Mouse (Mus musculus): ENCODE results near the gene Dand5.

Dand5 gene

DNA sequence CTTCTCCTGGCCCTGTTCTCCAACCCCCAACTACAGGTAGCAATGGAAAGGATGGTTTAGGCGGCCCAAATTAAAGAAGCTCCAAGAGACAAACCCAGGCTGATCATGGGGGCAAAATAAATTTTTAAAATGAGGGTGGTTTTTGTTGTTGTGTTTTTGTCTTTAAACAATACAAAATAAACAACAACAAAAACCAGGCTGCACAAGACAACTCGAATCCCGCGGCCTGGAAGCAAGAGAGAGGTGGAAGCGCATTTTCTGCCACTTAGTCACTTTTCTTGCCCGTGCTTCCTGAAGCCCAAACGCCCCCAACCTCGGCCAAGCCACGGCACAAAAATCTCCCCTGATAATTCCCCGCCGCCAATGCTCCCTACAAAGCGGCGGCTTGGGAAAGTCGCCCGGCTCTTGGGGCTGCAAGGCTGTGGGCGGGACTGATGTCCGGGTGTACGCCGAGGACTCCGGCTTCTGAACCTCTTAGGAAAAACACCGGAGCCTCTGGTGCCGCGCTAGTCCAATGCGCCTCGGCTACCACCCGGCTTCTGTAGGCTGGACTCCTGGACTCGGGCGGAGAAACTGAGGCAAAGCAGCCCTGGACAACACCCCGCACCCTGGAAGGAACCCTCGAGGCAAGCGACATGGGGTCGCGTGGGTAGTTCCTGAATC is 38.6 kb downstream of the Dand5 start:
- no peak for DNase-seq (ENCODE audit: low spot score in 2 of 2)

DNA sequence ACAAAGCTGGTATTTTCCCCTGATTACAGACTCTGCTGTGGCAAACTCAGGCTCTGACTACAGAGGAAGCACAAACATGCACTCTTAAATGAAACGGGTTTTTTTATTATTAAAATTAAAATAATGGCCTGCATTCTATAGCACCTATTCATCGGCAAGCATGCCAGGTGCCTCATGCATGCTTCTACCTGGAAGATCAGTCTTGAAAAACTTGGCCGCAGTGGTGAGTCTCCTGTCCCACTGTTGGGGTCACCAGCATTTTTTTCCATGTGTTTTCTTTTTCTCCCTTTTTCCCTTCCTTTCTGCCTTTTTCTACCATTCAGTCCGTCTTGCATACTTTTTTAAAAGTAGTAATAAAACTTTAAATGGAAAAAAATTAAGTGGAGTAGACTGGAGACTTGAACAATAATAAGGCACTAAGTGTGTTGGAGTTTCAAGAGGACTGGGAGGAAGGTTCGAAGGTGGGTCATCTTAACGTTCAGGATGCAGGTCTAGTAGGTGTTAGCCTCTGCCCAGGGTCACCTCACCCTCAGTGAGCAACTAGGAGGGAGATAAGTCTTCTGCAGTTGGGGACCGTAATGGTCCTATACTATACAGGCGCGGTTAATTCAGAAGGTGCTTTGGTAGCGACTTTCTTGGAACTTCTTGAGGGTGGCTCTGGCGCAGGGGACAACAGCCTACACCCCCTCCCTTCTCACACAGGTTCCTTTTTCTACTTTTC is 39.3 kb downstream of the Dand5 start:
- DNase-seq (ENCODE audit: low spot score in 2 of 2): no peak

GRCm38 (mm10) chr8:84782680-84783079 is 39.9 kb downstream of the Dand5 start:
- DNase-seq (ENCODE audit: low spot score in 2 of 2): no peak

GRCm38 (mm10) chr8:84781686-84782505 is 40.7 kb downstream of the Dand5 start:
- DNase-seq (ENCODE audit: low spot score in 2 of 2): no peak

- no peak for DNase-seq (ENCODE audit: low spot score in 2 of 2)
Observed at GRCm38 (mm10) chr8:84780949-84781680, 41.5 kb downstream of the Dand5 start.

- no peak for DNase-seq (ENCODE audit: low spot score in 2 of 2)
Observed at GRCm38 (mm10) chr8:84780225-84780555, 42.4 kb downstream of the Dand5 start.

DNA sequence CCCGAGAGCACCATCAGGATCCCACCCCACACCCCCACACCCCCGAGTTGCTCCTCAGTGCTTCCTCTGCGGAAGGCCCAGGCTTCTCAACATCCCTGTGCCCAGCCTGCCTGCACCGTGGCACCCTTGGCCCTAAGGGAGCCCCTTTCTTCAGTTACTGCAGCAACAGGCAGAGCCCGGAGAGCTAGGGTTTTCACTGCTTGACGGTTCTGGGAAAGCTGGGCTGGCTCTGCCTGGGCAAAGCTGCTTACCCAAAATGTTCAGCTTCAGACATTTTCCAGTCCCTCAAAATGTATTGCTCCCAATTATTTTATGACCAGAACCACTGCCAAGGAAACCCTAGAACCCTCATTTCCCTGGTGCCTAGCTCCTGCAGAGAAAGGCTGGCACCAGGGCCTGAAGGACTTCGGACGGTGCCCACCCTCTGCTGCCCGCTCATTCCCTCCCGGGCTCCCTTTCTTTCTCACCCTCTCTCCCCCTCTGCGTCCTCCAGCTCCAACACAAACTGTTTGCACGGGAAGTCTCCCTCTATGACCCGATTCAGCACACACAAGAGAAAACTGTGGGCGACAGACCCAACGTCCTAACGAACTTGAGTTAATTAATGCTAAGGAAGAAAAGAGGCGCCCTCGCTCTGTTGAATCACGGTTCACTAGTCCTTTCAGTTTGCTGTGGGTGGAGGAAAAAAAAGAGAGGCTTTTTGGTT is 43.0 kb downstream of the Dand5 start:
- DNase-seq (ENCODE audit: low spot score in 2 of 2): no peak

DNA sequence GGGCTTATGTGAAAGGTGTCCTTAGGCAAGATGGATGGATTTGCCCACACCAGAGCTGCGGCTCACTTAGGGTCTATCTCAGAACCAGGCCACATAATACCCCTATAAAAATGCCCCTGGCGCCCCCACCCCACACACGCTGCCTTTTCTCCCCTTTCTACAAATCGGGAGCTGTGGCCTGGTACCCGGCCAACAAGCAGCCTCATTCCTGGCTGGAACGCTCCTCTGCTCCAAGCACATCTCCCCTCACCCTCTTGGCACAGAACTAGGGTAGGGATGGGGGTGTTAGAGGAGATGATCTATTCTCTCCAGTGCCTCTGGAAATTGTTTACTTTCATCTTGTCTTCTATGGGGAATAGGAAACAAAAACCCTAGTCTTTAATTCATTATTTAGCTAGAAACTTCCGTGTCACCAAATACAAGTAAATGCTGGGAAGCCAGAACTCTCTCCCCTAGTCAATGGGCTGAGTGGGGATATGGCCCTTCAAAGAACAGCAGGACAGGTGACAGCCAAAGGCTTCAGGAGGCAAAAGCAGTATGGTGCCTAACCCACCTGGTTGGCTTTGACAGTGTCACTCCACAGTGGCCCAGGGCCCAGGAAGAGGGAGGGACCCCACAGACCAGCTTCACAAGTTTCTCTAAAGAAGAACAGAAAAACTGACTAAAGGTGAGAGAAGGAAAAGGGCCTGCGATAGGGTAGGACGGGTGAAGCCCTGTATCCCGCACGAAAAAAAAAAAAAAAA is 43.8 kb downstream of the Dand5 start:
- DNase-seq (ENCODE audit: low spot score in 2 of 2): no peak

- DNase-seq (ENCODE audit: low spot score in 2 of 2): no peak
Observed at GRCm38 (mm10) chr8:84777899-84778637, 44.6 kb downstream of the Dand5 start.

DNA sequence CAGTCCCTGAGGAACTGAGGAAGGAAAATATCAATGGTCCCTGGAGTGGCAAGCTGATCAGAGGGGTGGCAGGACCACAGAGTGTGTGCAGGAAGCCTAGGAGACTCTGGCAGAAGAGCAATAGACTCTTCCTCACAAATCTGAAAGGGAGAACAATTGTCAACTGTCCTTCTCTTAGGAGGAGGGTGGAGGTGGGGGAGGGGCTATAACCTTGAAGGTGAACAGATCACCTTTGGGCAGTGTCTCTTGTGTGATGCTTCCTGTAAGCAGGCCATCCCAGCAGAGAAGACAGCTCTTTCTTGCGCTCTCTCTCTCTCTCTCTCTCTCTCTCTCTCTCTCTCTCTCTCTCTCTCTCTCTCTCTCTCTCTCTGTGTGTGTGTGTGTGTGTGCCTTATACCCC is 46.1 kb downstream of the Dand5 start:
- no peak for DNase-seq (ENCODE audit: low spot score in 2 of 2)

- no peak for DNase-seq (ENCODE audit: low spot score in 2 of 2)
Observed at GRCm38 (mm10) chr8:84775621-84776113, 47.0 kb downstream of the Dand5 start.

DNA sequence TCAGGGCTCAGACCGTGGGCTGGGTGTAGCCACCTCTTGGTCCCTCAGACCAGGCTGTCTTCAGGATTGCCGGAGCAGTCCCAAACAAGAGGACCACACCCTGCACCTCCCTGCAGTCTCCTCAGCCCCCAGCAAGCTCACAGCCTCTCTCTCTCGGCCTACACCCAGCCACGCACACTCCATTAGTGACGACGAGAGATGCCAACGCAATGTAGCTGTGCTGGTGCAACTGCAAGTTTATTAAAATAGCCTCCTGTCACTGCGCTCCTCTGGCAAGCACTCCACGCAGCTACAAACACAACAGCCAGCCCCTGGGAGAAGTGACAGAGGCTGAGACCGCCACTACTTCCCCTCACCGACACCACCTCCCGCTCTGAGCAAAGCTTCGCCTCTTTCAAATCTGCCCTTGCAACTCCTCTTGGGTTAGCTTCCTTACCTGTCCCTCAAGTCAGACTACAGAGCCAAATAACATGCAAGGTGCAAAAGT is 47.5 kb downstream of the Dand5 start:
- no peak for DNase-seq (ENCODE audit: low spot score in 2 of 2)

GRCm38 (mm10) chr8:84774473-84774911 is 48.1 kb downstream of the Dand5 start:
- DNase-seq (ENCODE audit: low spot score in 2 of 2): no peak

DNA sequence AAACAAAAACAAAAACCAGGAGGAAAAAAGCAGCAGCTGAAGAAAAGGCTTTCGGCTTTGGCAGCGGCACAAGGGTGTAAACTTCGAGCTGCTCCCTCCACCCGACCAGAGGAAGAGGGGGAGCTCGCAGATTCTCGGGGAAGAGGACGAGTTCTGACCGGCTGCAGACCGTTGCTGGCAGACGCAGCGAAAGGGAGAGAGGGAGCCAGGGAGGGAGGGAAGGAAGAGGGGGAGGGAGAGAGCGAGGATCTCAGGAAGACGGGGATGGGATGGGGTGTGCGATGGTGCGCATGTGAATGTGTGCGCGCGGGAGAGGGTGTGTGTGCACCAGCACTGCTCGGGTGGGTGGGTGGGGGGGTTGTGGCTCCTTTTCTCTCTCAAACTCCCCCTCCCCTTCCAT is 48.8 kb downstream of the Dand5 start:
- DNase-seq (ENCODE audit: low spot score in 2 of 2): no peak

DNA sequence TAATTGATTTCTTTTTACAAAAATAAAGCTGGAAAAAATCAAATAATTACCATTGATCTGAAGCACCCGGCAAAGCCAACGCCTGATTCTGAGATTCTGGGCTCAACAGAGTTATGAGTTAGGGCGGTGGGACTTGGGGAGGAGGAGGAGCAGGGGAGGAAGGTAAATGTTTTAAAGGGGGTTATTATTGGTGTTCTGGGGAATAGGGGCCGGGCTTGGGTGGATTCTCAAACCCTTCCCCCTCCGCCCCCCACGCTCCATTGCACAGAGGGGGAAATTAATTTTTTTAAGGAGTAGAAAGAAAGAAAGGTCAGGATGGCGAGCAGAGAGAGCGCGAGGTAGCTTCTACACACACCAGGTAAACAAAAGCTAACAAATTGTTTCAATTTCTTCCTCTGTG is 49.3 kb downstream of the Dand5 start:
- DNase-seq (ENCODE audit: low spot score in 2 of 2): no peak

DNA sequence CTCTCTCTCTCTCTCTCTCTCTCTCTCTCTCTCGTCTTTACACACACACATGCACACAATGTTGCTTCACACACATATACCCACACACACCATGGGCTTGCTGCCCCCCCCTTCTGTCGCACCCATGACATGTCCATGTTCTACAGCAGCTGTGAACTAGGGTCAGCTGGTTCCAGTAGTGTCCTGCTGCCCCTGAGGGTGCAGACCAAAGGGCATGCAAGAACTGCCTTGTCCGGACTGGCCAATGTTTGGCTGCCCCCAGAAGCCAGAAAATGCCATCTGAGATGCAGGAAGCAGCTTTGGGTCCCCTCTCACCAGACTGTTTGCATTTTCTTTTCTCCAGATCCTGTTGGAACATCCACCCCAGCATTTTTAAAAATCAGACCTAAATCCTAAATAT is 50.0 kb downstream of the Dand5 start:
- no peak for DNase-seq (ENCODE audit: low spot score in 2 of 2)

GRCm38 (mm10) chr8:84771941-84772378 is 50.7 kb downstream of the Dand5 start:
- no peak for DNase-seq (ENCODE audit: low spot score in 2 of 2)

GRCm38 (mm10) chr8:84771000-84771687 is 51.5 kb downstream of the Dand5 start:
- DNase-seq (ENCODE audit: low spot score in 2 of 2): no peak
